Mouse (Mus musculus) olfactory bulb, adult 2 months (tissue): Measurements from ENCODE around the gene Arhgap21.

Experiments
- CTCF ChIP-seq: fragments of 200-500 bp; IDR thresholded peaks from 2 replicates; pipeline ENCODE4 v1.5.1; 2012; ENCODE audit warnings: low read depth, mild to moderate bottlenecking, low read length, moderate library complexity; ENCODE audit not compliant: insufficient read depth
- POLR2A ChIP-seq: fragments of 200-500 bp; IDR thresholded peaks from 2 replicates; pipeline ENCODE4 v1.6.1; 2012; ENCODE audit warnings: mild to moderate bottlenecking, low read depth, low read length, moderate library complexity; ENCODE audit not compliant: insufficient read depth

GRCm38 (mm10) chr2:20943222-20943621, 25.5 kb downstream of the Arhgap21 start:
- TF ChIP-seq CTCF: no peak
- TF ChIP-seq POLR2A: no peak
